Mouse (Mus musculus): ENCODE measurements around the gene 4921530L21Rik.

DNA sequence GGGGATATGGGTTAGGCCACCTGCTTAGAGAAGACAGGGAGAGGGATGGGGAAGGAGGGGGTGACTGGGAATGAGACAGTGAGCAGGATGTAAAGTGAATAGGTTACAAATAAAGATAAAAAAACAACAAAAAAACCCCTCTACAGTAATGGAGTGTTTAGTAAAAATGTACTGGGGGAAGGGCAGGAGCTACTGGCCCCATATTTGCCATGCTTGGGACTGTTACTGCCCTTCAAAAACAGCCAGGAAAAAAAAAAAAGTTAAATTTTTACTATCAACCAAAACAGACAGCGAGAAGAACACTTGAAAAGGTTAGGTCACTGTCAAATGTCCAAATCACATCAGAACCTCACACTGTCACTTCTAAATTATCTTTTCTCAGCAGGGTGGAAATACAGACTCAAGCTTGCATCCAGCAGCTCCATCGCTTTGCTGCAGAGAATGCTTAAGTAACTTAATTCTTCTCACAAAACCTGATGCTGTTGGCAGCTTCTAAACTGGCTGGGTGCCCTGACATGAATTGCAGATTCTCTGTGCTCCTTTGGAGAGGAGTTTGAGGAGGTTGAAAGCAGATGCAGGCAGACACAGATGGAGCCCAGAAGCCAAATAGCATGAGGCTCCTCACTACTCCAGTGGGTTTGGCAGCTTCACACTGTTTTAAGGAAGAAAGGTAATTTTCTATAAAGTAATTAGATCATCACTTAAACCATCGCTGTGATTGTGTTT is 4.1 kb upstream of the 4921530L21Rik start:
- no peak for TF ChIP-seq CTCF (IDR thresholded peaks at IDR 0.05; ENCODE audit: borderline replicate concordance, insufficient read depth, low read depth, low read length)
- no peak for TF ChIP-seq POLR2A (IDR thresholded peaks at IDR 0.05; ENCODE audit: borderline replicate concordance, insufficient read depth, low read length)
